23 mouse cellular contexts compared by ENCODE assay signal in the genomic region with DNA sequence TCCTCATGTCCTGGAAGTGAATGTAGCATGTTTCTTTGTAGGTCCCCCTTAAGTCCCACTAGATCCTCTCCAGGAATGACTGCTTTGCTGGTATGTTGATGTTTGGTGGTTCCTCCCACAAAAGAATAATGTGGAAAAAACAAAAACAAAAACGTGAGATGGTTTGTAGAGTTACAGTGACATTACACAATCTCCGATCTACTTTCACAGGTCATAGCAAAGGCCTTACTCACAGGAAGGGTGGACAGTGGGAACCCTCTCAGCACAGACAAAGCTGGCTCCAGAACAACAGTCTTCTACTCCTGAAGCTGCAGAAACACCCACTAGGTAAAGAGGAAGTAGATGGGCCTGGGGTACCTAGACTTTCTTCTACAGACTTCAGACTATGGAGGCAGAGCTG.
"Had no signal": no experiment of that assay in that cellular context is flagged by ENCODE, and none has a peak within 500 bp of the region (broad histone marks: within the 10 kb centered on the region; RNA-seq: fewer than 3 reads in every experiment).

No protein-coding gene starts in this region.

- H3K27me3 ChIP-seq: limb, embryonic 13.5 days; liver, embryonic 12.5 days; liver, embryonic 15.5 days; lung, embryonic 15.5 days; megakaryocyte, embryonic 14.5 days; midbrain, embryonic 13.5 days; neural tube, embryonic 13.5 days; stomach, embryonic 15.5 days had no signal

- ATAC-seq: liver, embryonic 12.5 days; midbrain, embryonic 13.5 days; midbrain, embryonic 16.5 days had no signal

- H3K4me3 ChIP-seq: layer of hippocampus, adult 2 months; limb, embryonic 10.5 days; limb, embryonic 13.5 days; liver, embryonic 12.5 days; liver, embryonic 15.5 days; lung, embryonic 15.5 days; megakaryocyte, embryonic 14.5 days; midbrain, embryonic 10.5 days; midbrain, embryonic 13.5 days; neural tube, embryonic 13.5 days; stomach, embryonic 15.5 days had no signal

- H3K4me1 ChIP-seq: limb, embryonic 10.5 days; limb, embryonic 13.5 days; liver, embryonic 12.5 days; liver, embryonic 15.5 days; midbrain, embryonic 10.5 days; midbrain, embryonic 13.5 days; neural tube, embryonic 13.5 days; stomach, embryonic 15.5 days had no signal

- H3K36me3 ChIP-seq: limb, embryonic 10.5 days; limb, embryonic 13.5 days; liver, embryonic 12.5 days; liver, embryonic 15.5 days; lung, embryonic 15.5 days; midbrain, embryonic 10.5 days; midbrain, embryonic 13.5 days; neural tube, embryonic 13.5 days; stomach, embryonic 15.5 days had no signal

- DNase-seq: kidney, adult 9 months; kidney, postnatal 14 days; layer of hippocampus, adult 9-11 months; liver; lung, adult 18-20 months; lung, postnatal 10 days; lung, postnatal 36 days; retina, postnatal 1 day; right cerebral cortex, postnatal 25 days; spleen, adult 18-20 months; thymus, postnatal 36 days had no signal

- H3K27ac ChIP-seq: layer of hippocampus, adult 2 months; limb, embryonic 10.5 days; limb, embryonic 13.5 days; liver, embryonic 12.5 days; liver, embryonic 15.5 days; lung, embryonic 15.5 days; midbrain, embryonic 10.5 days; midbrain, embryonic 13.5 days; neural tube, embryonic 13.5 days; stomach, embryonic 15.5 days had no signal
